Mouse (Mus musculus): ENCODE results near the gene Reck.
A peak's percentile ranks its signal among the peaks of the same experiment; 100 is the strongest.

- TF ChIP-seq POLR2A (IDR thresholded peaks at IDR 0.05; ENCODE audit: low read depth, low read length) (no peak), CTCF (IDR thresholded peaks at IDR 0.05; ENCODE audit: extremely low read depth, insufficient read depth, insufficient read length, insufficient replicate concordance) (peak; percentile 86; the same call in 1 of the 2 replicates)
Measured at GRCm38 (mm10) chr4:43925779-43926178, 50.4 kb downstream of the Reck start.
